Mouse (Mus musculus) urinary bladder, postnatal 10 days (tissue): ENCODE results near the gene Nsun3.
"Not testable (repeated sequence)": the region's sequence is repeated elsewhere in the genome, so short reads cannot be mapped to it uniquely, and the experiment has no call there.

ENCODE experiments used
- DNase-seq: peaks from one replicate; pipeline ENCODE4 v3.0.0; 2022; ENCODE audit warnings: low spot score

Gene Nsun3

DNA sequence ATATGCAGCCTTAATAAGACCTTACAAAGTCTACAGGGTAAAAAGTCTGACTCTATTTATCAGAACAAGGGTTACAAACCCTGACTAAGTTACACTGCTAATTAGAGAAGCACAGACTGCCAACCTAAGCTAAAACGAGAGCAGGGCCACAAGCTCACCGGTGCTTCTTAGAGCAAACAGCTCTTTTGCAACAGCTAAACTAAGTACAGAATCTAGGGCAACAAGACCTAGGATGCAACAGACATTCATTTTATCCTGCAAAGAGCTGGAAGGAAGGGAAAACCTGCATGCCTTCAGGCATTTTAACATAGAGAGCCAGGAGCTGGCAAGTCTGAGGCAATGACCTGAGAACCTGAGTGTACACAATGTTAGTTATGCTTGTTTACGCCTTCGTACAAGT is 33.5 kb downstream of the Nsun3 start:
- no peak for DNase-seq

DNA sequence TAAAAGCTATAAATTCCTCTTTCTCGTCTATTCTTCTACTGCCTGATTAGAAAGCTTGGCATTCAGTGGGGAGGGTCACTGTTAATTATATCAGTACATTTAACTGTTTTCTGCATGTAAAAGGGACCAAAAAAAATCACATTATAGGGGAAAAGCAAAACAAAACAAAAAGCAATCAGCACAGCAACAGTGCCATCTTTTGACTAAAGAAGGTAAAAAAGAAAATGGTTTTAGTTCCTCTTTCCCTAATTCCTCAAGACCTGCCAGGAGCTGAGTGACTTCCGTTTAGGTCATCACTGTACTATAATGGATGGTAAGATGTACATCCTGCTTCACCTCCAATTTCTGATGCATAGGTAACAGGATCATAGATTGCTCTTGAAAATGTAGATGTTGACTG is 40.7 kb downstream of the Nsun3 start:
- no peak for DNase-seq

DNA sequence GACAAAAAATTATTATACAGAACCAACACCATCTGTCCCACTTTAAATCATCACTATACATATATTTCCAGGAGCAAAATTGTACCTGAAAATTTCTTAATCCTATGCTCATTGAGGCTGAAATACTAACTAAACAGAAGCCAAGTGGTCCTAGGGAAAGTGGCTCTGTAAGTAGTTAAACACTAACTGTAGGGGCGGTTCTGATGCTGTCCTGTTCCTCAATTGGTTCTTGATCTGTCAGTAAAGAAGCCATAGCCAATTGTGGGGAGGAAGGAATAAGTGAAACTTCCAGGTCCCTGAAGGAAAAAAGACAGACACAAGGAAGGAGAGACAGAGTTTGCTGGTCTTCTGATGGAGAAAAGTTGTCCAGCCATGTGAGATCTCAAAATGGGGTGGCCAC is 52.3 kb downstream of the Nsun3 start:
- no peak for DNase-seq

DNA sequence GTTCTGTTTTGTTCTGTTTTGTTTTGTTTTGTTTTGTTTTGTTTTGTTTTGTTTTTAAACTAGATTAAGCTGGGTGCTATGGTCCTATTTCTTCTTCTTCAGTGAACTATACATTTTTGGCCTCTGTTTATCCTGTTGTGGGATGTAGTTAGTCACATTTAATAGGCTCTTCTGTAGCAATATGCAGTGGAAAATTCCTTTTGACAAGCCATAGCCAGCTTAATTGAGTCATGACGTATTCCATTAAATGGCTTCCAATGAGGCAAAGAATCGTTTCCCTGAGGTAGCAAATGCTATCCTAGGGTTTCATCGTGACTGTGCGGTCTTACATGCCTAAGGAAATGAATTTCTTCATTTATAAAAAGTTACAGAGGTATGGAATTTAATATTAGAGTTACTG is 56.3 kb downstream of the Nsun3 start:
- DNase-seq, result no peak

DNA sequence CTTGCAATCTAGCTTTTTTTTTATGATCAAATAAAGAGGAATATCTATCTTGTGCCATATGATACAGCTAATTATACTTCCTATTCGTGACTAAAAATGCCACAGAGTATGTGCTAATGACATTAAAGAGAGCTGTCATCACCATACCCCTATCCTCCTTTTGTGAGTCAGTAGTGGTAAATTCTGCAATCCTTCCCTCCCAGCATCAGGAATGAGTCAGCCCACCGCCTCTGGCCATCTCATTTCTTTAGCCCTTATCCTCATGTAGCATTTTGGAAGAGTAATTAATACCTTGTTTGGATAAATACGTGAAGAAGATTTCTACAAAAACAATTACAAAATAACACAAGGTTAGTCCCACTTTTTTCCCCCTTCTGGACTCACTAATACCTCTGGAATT is 56.8 kb downstream of the Nsun3 start:
- DNase-seq, result no peak

DNA sequence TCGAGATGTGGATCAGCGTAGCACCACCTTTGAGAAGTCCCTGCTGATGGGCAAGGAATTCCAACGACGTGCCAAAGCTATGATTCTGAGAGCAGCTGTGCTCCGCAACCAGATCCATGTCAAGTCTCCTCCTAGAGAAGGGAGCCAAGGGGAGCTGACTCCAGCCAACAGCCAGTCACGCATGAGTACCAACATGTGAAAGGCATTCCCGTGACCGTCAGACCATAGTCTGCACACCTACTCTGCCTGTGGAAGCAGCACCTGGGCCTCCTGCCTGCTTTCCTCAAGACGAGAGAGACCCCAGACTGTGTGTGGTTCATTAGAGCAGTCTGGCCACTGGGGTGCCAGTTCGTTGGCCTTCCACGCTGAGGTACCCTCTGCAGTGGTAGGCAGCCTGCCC is 68.4 kb downstream of the Nsun3 start:
- DNase-seq, result not testable (repeated sequence)

DNA sequence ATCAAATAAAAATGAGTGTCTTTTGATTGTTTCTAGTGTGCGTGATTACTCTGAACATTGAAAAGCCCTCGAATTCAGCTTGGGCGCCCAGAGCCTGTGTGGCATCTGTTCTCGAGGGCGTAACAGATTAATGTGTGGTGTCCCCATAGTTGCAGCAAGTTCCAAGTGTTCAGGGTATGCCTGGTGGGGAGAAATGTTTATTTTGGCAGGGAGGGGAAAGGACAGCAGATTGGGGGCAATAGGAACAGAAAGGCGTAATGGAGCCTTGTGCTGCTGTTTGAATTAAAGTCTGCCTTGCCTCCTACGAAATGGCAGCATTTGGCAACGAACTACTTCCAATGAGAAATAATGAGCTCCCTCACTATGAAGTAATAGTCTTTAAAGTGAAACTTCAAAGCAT is 96.2 kb downstream of the Nsun3 start:
- DNase-seq, result no peak

DNA sequence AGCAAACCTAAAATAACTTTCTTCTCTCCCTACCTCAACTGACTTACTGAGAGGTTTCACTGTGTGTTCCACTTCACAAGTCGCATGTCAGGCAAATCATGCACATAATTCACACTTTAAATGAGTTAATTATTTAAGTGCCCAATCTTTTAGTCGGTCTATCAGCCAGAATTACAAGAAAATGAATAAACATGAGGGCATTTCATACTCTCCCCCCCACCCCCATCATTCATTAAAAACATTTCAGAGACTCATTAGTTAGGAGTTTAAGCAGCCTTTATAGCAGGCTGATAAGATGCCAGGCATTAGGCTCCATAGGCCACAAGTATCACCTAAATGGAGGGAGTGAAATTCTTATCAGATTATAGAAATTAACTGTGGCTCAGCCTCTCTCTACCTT is 100.5 kb downstream of the Nsun3 start:
- DNase-seq, result no peak

DNA sequence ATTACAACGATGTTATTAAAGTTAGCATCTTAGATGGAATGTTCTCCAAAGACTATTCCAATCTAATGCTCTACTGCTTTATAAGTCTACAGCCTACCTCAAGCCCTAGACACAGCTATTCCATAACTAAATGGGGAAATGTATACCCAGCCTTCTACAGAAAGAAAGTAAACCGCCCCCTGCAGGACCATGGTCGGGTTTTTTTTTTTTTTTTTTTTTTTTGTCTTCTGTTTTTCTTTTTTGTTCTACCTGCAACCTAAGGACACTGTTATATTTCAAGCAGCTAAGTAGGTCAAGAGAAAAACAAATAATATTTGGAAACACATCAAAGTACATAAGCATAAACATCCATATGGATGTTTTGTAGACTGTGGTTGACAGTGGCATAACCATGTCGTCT is 101.1 kb downstream of the Nsun3 start:
- no peak for DNase-seq
